Mouse (Mus musculus) ES-CJ7 (cell line): Measurements from ENCODE around the gene Ccdc125.
"Not testable (repeated sequence)": the region's sequence is repeated elsewhere in the genome, so short reads cannot be mapped to it uniquely, and the experiment has no call there.

Source experiments
- DNase-seq: peaks from one replicate; pipeline ENCODE4 v3.0.0; 2011; ENCODE audit warnings: low read depth, low spot score

Gene Ccdc125

GRCm38 (mm10) chr13:100715467-100715866, 46.0 kb downstream of the Ccdc125 start:
- DNase-seq = no peak

DNA sequence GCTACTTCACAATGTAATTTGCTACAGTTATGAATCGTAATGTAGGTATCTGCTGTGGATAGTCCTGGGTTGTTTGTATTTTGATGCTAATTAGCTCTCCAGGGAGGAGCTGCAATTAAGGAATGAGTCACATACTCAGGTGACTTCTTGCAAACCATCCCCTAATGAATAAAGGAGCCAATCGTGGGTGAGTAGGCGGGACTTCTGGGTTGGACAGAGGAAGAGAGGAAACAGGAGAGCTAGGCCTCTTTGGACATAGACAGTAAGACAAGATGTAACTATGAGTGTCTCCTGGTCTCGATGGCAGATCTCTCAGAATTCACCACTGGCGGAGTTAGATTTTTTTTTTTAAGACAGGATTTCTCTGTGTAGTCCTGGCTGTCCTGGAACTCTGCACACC, 52.1 kb downstream of the Ccdc125 start:
- DNase-seq = peak; percentile 76

DNA sequence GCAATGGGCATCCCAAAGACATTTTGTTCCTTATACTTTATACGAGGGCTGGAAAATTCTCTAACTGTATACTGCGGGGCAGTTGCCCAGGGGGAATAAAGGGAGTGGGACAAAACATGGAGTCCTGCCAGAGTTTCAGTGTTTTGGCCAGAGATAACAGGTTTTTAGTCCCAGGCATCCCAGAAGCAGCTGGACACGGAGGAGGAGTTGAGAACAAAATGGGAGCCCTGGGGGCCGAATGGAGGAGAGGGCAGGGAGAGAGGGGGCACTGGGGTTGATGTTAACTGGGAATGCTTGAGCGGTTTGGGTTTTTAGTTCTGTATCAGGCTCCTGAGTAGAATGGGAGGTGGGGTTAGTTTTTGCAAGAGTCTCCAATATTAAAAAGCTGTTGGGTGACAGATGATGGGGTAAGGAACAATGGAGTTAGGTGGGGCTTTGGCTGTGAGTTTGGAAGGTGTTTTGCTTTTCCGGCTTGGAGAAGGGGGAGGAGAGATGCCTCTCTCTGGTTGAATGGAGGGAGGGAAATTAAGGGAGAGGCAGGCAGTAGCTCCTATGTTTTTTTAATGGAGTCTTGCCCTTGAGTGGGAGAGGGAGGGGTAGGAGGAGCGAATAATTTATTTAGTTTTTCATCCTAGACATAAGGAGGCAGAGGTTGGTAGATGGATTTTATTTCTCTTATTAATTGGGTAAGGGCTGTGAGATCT, 54.7 kb downstream of the Ccdc125 start:
- DNase-seq = peak; percentile 72

- DNase-seq = peak; percentile 24
Observed at GRCm38 (mm10) chr13:100725194-100725593, 55.7 kb downstream of the Ccdc125 start.

GRCm38 (mm10) chr13:100728086-100728485, 58.6 kb downstream of the Ccdc125 start:
- DNase-seq = no peak

- DNase-seq = peak; percentile 69
Observed at GRCm38 (mm10) chr13:100728530-100728929, 59.0 kb downstream of the Ccdc125 start.

DNA sequence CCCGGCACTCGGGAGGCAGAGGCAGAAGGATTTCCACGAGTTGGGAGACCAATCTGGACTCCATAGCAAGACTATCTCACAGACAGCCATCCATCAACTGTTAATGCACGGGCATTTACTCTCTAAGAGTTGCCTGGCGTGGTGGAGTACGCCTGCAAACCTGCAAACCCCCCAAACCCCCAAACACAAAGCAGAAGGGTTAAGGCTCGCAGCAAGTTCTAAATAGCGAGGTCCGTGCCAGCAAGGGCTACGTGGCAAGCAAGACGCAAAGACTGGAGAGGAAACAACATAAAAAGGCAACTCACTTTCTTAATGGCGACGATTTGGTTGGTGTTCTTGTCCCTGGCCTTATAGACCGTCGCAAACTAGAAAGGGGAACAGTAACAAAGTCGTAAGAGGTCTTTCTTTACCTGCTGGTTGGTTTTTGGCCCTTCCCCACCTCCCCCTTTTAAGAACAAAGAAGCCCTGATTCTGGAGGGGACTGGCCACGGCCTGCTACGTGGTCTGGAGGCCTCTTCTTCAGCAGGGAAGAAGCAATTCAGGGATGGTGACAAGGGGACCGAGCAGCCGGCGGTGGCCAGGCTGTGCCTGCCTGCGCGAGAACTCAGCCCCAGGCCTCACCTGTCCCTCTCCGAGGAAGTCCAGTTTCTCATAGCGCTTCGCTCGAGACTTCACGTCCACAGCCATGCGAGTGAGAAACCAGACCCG, 60.8 kb downstream of the Ccdc125 start:
- DNase-seq = no peak

GRCm38 (mm10) chr13:100730861-100731176, 61.3 kb downstream of the Ccdc125 start, which contains the start of gene Cdk7:
TSS of gene Cdk7 (minus strand) at chr13:100730939.
- peak; percentile 97 for DNase-seq

- not testable (repeated sequence) for DNase-seq
Observed at GRCm38 (mm10) chr13:100731462-100732046, 62.0 kb downstream of the Ccdc125 start.

GRCm38 (mm10) chr13:100732756-100733155, 63.2 kb downstream of the Ccdc125 start:
- no peak for DNase-seq

DNA sequence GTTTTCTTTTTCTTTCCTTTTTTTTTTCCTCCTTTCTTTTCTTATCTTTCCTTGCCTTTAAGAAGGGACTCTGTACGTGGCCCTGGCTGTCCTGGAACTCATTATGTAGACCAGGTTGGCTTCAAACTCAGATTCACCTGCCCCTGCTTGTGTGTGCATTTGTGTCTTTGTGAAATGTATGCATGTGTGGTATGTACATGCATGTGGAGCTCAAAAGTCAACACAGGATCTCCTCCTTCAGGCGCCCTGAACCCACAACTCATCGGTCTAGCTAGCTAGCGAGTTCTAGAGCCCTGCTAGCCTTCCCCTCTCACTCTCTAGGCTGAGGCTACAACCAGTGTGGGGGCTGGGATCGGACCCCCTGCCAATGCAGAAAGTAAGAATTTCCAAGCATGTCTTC, 73.3 kb downstream of the Ccdc125 start:
- no peak for DNase-seq

DNA sequence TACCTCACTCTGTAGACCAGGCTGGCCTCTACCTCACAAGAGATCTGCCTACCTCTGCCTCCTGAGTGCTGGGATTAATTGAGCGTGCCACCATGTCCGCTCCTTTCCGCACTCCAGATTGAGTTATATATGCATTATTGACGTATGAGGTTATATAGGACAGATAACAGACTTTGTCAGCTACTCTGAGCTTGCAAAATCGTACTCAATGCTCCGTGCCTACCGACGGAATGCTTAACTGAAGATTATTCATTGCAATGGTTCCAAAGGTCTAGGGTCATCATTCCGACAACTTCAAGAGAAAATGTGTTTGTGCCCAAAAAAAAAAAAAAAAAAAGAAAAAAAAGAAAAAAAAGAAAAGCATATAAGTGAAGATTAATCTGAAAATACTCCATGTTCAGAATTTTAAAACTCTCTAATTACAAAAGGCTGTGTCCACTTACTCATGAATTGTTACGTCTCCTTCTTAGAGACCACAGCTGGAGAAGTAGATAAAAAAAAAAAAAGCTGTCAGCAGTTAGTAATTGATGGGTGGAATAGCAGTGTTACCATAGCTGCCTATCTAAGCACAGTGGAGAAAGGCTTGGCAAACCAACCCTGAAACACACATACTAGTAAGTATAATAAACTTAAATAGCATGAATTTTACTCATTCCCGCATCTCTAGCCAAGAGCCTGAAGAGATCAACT, 74.0 kb downstream of the Ccdc125 start:
- DNase-seq = no peak

GRCm38 (mm10) chr13:100744036-100744744, 74.7 kb downstream of the Ccdc125 start, which contains the start of gene Mrps36:
TSS of gene Mrps36 (minus strand) at chr13:100744659.
- DNase-seq = peak; percentile 95

- no peak for DNase-seq
Observed at GRCm38 (mm10) chr13:100746090-100746489, 76.6 kb downstream of the Ccdc125 start.
